Mouse (Mus musculus) intestine, postnatal 0 days (tissue): Measurements from ENCODE around the gene 2410002F23Rik. TPM values are rescaled to one million over a fixed set of nuclear protein-coding genes. Genes with fewer than 3 reads are reported as not detected.
"Not testable (repeated sequence)": the region's sequence is repeated elsewhere in the genome, so short reads cannot be mapped to it uniquely, and the experiment has no call there.

Experiments
- ATAC-seq: fragments of 200-750 bp; cut with Nextera tagmentation; 2 replicates; pipeline ENCODE4 v1.8.0; 2017; ENCODE audit warnings: mild to moderate bottlenecking, moderate TSS enrichment, moderate library complexity
- H3K27ac ChIP-seq: fragments of 300-500 bp; sonication (generic); 2 replicates; pipeline ENCODE4 v1.5.1; 2014; ENCODE audit warnings: mild to moderate bottlenecking, low read depth, low read length, moderate library complexity
- H3K27me3 ChIP-seq: fragments of 300-500 bp; sonication (generic); replicated peaks from 2 replicates; pipeline ENCODE4 v1.6.1; 2014; ENCODE audit warnings: low read length, mixed read lengths; ENCODE audit not compliant: control insufficient read depth, insufficient read depth
- H3K36me3 ChIP-seq: fragments of 300-500 bp; sonication (generic); 2 replicates; pipeline ENCODE4 v1.6.1; 2014; ENCODE audit warnings: mild to moderate bottlenecking, moderate library complexity; ENCODE audit not compliant: control insufficient read depth, insufficient read depth
- H3K4me1 ChIP-seq: fragments of 300-500 bp; sonication (generic); replicated peaks from 2 replicates; pipeline ENCODE4 v1.6.1; 2014; ENCODE audit warnings: antibody characterized with exemption, low read length, mixed read lengths; ENCODE audit not compliant: control insufficient read depth, insufficient read depth
- H3K4me2 ChIP-seq: fragments of 300-500 bp; sonication (generic); replicated peaks from 2 replicates; pipeline ENCODE4 v1.6.1; 2014; ENCODE audit warnings: low read depth, mild to moderate bottlenecking, moderate library complexity
- H3K4me3 ChIP-seq: fragments of 300-500 bp; sonication (generic); 2 replicates; pipeline ENCODE4 v1.5.1; 2014; ENCODE audit warnings: low read depth, low read length
- H3K9ac ChIP-seq: fragments of 300-500 bp; sonication (generic); 2 replicates; pipeline ENCODE4 v1.6.1; 2014; ENCODE audit warnings: mild to moderate bottlenecking, low read depth, low read length
- H3K9me3 ChIP-seq: fragments of 300-500 bp; sonication (generic); 2 replicates; pipeline ENCODE4 v1.6.1; 2016; ENCODE audit warnings: mixed run types; ENCODE audit not compliant: control insufficient read depth
- CTCF ChIP-seq: sonication (generic); IDR thresholded peaks from 2 replicates; pipeline ENCODE4 v1.5.1; 2016; ENCODE audit warnings: low read depth, mild to moderate bottlenecking, control low read depth, antibody characterized with exemption, moderate library complexity
- WGBS: fragments of 180-500 bp; shearing (Covaris S2); extraction: QIAGEN DNeasy Blood & Tissue Kit; methylation state at CpG from one replicate; pipeline ENCODE4 v1.1.7; 2014; 5-methylcytosine and 5-hydroxymethylcytosine counted together
- polyA plus RNA-seq: library from polyadenylated mRNA; unstranded; fragments of >200 nt; fragmentation: Nextera tagmentation; extraction: Ambion mirVana; gene quantifications from 2 replicates; pipeline ENCODE4 v1.2.1, GENCODE M21; 2015

2410002F23Rik gene
- 40.3 and 42.3 TPM in 2 replicates for polyA plus RNA-seq

DNA sequence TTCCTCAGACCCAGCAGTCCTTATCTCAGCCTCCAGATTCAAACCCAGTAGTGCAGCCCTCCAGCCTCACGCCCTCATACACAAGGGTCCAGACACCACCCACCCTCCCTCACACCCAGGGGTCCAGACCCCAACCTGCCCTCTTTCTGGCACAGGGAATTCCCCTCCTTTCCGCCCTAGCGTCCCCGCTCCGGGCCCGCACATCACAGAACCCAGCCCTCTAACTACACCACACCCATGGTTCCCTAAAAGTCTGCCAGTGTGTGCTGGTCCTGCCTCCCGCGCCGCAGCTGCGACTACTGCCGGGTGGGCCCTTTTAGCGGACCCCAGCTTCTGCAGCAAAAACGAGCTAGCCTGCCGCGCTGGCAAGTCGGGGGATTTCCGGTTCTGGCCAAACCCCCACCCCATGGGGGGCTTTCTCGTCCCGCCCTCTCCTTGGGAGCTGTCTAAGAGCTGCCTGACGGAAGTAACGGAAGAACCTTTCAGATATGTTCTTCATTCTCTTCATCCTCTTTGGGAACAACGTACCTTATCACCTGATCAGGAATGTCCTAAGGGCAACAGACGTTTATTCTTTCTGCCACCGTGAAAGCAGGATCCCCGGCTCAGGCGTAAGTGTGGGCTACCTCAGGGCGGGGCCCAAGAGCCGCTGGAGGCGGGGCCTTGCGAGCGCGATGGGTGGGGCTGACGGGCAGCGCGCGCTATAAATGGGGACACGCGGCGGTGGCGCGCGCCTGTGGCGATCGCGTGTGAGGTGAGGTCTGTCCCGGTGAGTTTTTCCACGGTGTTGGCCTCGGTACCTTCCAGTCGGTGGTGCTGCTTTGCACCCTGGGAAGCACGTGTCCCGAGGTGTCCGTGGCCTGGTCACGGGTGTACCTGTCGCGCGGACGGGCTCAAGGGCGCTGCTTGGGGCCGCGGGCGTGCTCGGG, at the start of gene 2410002F23Rik, which contains the start of gene 1700028J19Rik:
2410002F23Rik (plus strand) TSS at position 668 of the 929 bp plus-strand sequence.
1700028J19Rik (minus strand) TSS at position 641 of the 929 bp plus-strand sequence.
- Histone ChIP-seq H3K9ac (peak within 1 kb of the TSS; percentile 92), H3K27me3 (no peaks in the 10 kb centered on the region), H3K9me3 (no peaks in the 10 kb centered on the region), H3K4me2 (peak within 1 kb of the TSS; percentile 85), H3K27ac (peak within 1 kb of the TSS; percentile 90), H3K36me3 (peaks cover 29% of the 10 kb centered on the region), H3K4me3 (peak within 1 kb of the TSS; percentile 96), H3K4me1 (peaks cover 6% of the 10 kb centered on the region)
- under 1% methylated on average over 62 of the region's 62 CpGs for WGBS
- TF ChIP-seq CTCF = 0 out of 2 replicates have a peak, but pooled peaks have one; percentile 11
- peak; percentile 90 for ATAC-seq

DNA sequence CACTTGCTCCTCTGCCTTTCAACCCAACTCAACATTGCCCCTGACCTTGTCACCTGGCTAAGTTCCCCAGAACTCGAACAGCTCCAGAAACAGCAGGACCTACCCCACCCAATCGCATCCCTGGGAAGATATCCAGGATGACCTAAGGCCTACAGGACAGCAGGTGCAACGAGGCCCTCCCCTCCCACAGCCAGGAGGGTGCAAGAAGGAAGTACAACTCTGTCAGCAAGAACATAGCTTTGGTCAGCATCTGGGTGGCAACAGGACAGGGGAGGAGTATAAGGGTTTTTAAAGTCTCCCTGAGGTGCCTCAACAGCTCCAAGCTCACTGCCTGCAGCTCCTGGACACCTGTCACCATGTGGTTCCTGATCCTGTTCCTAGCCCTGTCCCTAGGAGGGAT, 48.6 kb upstream of the 2410002F23Rik start, which contains the start of gene Klk1b3:
Klk1b3 (plus strand) TSS at position 301 of the 400 bp plus-strand sequence.
- Histone ChIP-seq H3K36me3 (no peaks in the 10 kb centered on the region), H3K4me3 (no peak within 1 kb of the TSS), H3K27me3 (no peaks in the 10 kb centered on the region), H3K9ac (no peak within 1 kb of the TSS), H3K4me2 (no peak within 1 kb of the TSS), H3K27ac (no peak within 1 kb of the TSS), H3K4me1 (no peaks in the 10 kb centered on the region), H3K9me3 (no peaks in the 10 kb centered on the region)
- TF ChIP-seq CTCF = no peak
- 58% methylated on average over 3 of the region's 3 CpGs for WGBS
- no peak for ATAC-seq

DNA sequence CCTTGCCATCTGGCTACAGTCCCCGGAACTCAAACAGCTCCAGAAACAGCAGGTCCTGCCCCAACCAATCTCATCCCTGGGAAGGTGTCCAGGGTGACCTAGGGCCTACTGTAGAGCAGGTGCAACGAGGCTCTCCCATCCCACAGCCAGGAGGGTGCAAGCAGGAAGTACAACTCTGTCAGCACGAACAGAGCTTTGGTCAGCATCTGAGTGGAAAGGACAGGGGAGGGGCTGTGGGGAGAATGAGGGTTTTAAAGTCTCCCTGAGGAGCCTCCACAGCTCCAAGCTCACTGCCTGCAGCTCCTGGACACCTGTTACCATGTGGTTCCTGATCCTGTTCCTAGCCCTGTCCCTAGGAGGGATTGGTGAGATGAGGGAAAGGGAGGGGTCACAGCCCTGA, 39.4 kb upstream of the 2410002F23Rik start, which contains the start of gene Klk1b4:
Klk1b4 (plus strand) TSS at position 301 of the 400 bp plus-strand sequence.
- H3K4me3 ChIP-seq, H3K27ac ChIP-seq, ATAC-seq, H3K4me1 ChIP-seq, H3K27me3 ChIP-seq, H3K9me3 ChIP-seq, H3K9ac ChIP-seq, H3K36me3 ChIP-seq, H3K4me2 ChIP-seq: not testable (repeated sequence)
- 31% methylated on average over 3 of the region's 3 CpGs for WGBS

DNA sequence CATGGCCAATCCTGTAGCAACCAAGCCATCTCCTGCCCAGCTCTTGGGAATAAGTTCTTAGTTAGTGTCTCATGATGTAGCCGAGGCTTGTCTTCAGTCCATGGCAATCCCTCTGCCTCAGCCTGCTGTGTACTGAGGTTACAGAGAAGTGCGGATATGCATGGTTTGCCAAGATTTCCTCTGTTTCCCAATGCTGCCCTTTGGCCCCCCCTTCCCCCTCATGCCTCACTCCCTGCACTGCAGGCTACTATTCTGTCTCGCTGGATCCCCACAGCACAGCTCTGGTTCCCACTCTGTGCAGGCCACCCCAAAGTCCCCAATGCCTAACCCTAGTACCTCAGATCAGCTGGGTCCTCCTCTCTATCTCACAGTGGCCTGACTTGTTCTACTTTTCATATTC, 38.2 kb upstream of the 2410002F23Rik start:
- Histone ChIP-seq H3K27me3 (no peaks in the 10 kb centered on the region), H3K4me1 (no peaks in the 10 kb centered on the region), H3K9ac (no peak overlapping the region), H3K36me3 (no peaks in the 10 kb centered on the region), H3K27ac (no peak overlapping the region), H3K9me3 (no peaks in the 10 kb centered on the region), H3K4me2 (no peak overlapping the region), H3K4me3 (no peak overlapping the region)
- 70% methylated on average over 3 of the region's 3 CpGs for WGBS
- TF ChIP-seq CTCF = no peak
- ATAC-seq = no peak

DNA sequence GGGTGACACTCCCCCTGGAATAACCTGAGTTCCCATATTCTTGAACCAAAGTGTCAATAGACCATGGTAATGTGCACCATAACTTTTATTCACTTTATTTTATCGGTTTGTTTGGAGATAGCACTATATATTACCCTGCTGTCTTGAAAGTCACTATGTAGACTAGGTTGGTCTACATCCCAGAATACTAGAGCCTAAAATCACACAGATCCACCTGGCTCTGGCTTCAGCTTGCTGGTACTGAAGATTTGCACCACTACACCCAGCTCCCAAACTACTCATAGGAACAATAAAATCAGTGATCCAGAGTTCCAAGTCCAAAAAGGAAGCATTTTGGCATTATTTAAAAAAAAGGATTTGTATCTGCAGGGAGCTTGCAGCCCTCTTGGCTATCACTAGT, 30.9 kb upstream of the 2410002F23Rik start, which contains the start of gene Klk1b5:
Klk1b5 (plus strand) TSS at position 301 of the 400 bp plus-strand sequence.
- no peak within 1 kb of the TSS for H3K27ac ChIP-seq
- H3K9me3 ChIP-seq = no peaks in the 10 kb centered on the region
- 89% methylated on average over 1 of the region's 1 CpGs for WGBS
- H3K27me3 ChIP-seq = no peaks in the 10 kb centered on the region
- no peak within 1 kb of the TSS for H3K9ac ChIP-seq
- ATAC-seq = no peak
- no peak within 1 kb of the TSS for H3K4me2 ChIP-seq
- no peak within 1 kb of the TSS for H3K4me3 ChIP-seq
- no peaks in the 10 kb centered on the region for H3K4me1 ChIP-seq
- no peaks in the 10 kb centered on the region for H3K36me3 ChIP-seq
- no peak for TF ChIP-seq CTCF

DNA sequence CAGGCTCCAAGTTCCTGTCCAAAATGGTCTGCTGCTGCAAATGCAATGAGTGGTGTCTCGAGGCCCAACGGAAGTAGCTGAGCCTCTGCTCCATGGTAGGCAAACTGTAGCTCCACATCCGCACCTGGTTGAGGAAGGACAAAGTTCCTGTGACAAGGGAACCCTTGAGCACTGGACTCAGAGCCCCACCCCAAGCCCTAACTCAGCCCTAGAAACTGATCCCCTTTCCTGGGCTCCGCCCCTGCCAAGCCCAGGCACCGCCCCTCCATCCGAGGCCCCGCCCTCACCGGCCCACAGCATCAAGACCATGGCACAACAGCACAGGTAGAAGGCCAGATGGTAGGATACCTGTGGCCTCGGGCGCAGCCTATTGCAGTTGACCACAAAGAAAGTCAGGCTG, 24.9 kb upstream of the 2410002F23Rik start:
- H3K4me2 ChIP-seq, H3K4me3 ChIP-seq, H3K9ac ChIP-seq, H3K27ac ChIP-seq, H3K36me3 ChIP-seq, H3K27me3 ChIP-seq, H3K4me1 ChIP-seq, H3K9me3 ChIP-seq: not testable (repeated sequence)
- 56% methylated on average over 8 of the region's 10 CpGs for WGBS
- peak; percentile 39; the same call in 1 of the 2 replicates for ATAC-seq

DNA sequence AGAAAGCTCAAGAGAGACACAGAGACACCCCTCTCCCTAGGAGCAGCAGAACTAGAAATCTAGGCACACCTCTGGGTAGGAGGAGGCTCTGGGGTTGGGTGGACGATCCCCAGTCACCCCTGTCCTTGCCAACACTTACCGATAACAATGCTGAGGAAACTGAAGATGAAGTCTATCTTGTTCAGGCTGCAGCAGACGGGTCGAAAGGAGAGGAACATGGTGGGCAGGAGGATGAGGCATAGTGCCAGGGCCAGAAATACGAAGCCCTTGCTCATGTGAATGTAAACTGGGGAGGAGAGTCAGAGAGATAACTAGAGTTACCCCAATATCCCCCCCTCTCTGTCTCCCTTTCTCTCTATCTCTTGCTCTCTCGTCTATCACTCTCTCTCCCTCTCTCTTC, 24.2 kb upstream of the 2410002F23Rik start:
- not testable (repeated sequence) for H3K4me1 ChIP-seq, H3K4me3 ChIP-seq, H3K27ac ChIP-seq, H3K4me2 ChIP-seq, H3K9me3 ChIP-seq, H3K27me3 ChIP-seq, ATAC-seq, H3K9ac ChIP-seq, H3K36me3 ChIP-seq
- WGBS = 79% methylated on average over 6 of the region's 6 CpGs
